Mouse (Mus musculus): ENCODE data around the gene Unc93a2. TPM values are rescaled to one million over a fixed set of nuclear protein-coding genes. Genes with fewer than 3 reads are reported as not detected.
"Not testable (repeated sequence)": the region's sequence is repeated elsewhere in the genome, so short reads cannot be mapped to it uniquely, and the experiment has no call there.

Unc93a2 gene
- polyA plus RNA-seq, 1 experiment from 2014 or later: not detected

GRCm38 (mm10) chr17:7377907-7378306 is 7.4 kb downstream of the Unc93a2 start:
- not testable (repeated sequence) for H3K27ac ChIP-seq (ENCODE audit: low read length); H3K9me3 ChIP-seq (ENCODE audit: control insufficient read depth, low read length); H3K9ac ChIP-seq (replicated peaks; ENCODE audit: low read depth, low read length); H3K36me3 ChIP-seq (ENCODE audit: control insufficient read depth, insufficient read depth); H3K4me2 ChIP-seq (ENCODE audit: low read length); H3K4me3 ChIP-seq (replicated peaks; ENCODE audit: low read length); ATAC-seq; H3K4me1 ChIP-seq (replicated peaks; ENCODE audit: control insufficient read depth, insufficient read depth, low read length); H3K27me3 ChIP-seq (replicated peaks; ENCODE audit: control insufficient read depth, insufficient read depth, low read length)
- WGBS: 15% methylated on average over 2 of the region's 3 CpGs

GRCm38 (mm10) chr17:7376951-7377700 is 8.1 kb downstream of the Unc93a2 start:
- WGBS: 100% methylated on average over 1 of the region's 3 CpGs
- not testable (repeated sequence) for H3K4me2 ChIP-seq (ENCODE audit: low read length); H3K27me3 ChIP-seq (replicated peaks; ENCODE audit: control insufficient read depth, insufficient read depth, low read length); H3K36me3 ChIP-seq (ENCODE audit: control insufficient read depth, insufficient read depth); H3K4me3 ChIP-seq (replicated peaks; ENCODE audit: low read length); ATAC-seq; H3K9ac ChIP-seq (replicated peaks; ENCODE audit: low read depth, low read length); H3K27ac ChIP-seq (ENCODE audit: low read length); H3K9me3 ChIP-seq (ENCODE audit: control insufficient read depth, low read length); H3K4me1 ChIP-seq (replicated peaks; ENCODE audit: control insufficient read depth, insufficient read depth, low read length)

GRCm38 (mm10) chr17:7371879-7372278 is 13.4 kb downstream of the Unc93a2 start, which contains the start of gene Gm49630:
TSS of gene Gm49630 (minus strand) at chr17:7371979.
- ATAC-seq; H3K27ac ChIP-seq (ENCODE audit: low read length); H3K4me2 ChIP-seq (ENCODE audit: low read length); H3K4me3 ChIP-seq (replicated peaks; ENCODE audit: low read length); H3K36me3 ChIP-seq (ENCODE audit: control insufficient read depth, insufficient read depth); H3K9ac ChIP-seq (replicated peaks; ENCODE audit: low read depth, low read length); H3K4me1 ChIP-seq (replicated peaks; ENCODE audit: control insufficient read depth, insufficient read depth, low read length); H3K9me3 ChIP-seq (ENCODE audit: control insufficient read depth, low read length); H3K27me3 ChIP-seq (replicated peaks; ENCODE audit: control insufficient read depth, insufficient read depth, low read length): not testable (repeated sequence)
- WGBS: 93% methylated on average over 2 of the region's 5 CpGs

GRCm38 (mm10) chr17:7369401-7369800 is 15.9 kb downstream of the Unc93a2 start:
- ATAC-seq; H3K27ac ChIP-seq (ENCODE audit: low read length); H3K4me1 ChIP-seq (replicated peaks; ENCODE audit: control insufficient read depth, insufficient read depth, low read length); H3K4me3 ChIP-seq (replicated peaks; ENCODE audit: low read length); H3K27me3 ChIP-seq (replicated peaks; ENCODE audit: control insufficient read depth, insufficient read depth, low read length); H3K9ac ChIP-seq (replicated peaks; ENCODE audit: low read depth, low read length); H3K36me3 ChIP-seq (ENCODE audit: control insufficient read depth, insufficient read depth); H3K4me2 ChIP-seq (ENCODE audit: low read length); H3K9me3 ChIP-seq (ENCODE audit: control insufficient read depth, low read length): not testable (repeated sequence)
- WGBS: 70% methylated on average over 5 of the region's 6 CpGs

GRCm38 (mm10) chr17:7366676-7367374 is 18.4 kb downstream of the Unc93a2 start:
- WGBS: 10% methylated on average over 4 of the region's 7 CpGs
- H3K9me3 ChIP-seq (ENCODE audit: control insufficient read depth, low read length); H3K4me3 ChIP-seq (replicated peaks; ENCODE audit: low read length); H3K9ac ChIP-seq (replicated peaks; ENCODE audit: low read depth, low read length); H3K4me1 ChIP-seq (replicated peaks; ENCODE audit: control insufficient read depth, insufficient read depth, low read length); H3K27ac ChIP-seq (ENCODE audit: low read length); H3K36me3 ChIP-seq (ENCODE audit: control insufficient read depth, insufficient read depth); H3K4me2 ChIP-seq (ENCODE audit: low read length); H3K27me3 ChIP-seq (replicated peaks; ENCODE audit: control insufficient read depth, insufficient read depth, low read length): not testable (repeated sequence)
- ATAC-seq: peak; percentile 92

- H3K4me1 ChIP-seq (replicated peaks; ENCODE audit: control insufficient read depth, insufficient read depth, low read length); H3K4me3 ChIP-seq (replicated peaks; ENCODE audit: low read length); H3K9me3 ChIP-seq (ENCODE audit: control insufficient read depth, low read length); H3K9ac ChIP-seq (replicated peaks; ENCODE audit: low read depth, low read length); H3K27me3 ChIP-seq (replicated peaks; ENCODE audit: control insufficient read depth, insufficient read depth, low read length); H3K4me2 ChIP-seq (ENCODE audit: low read length); H3K36me3 ChIP-seq (ENCODE audit: control insufficient read depth, insufficient read depth): not testable (repeated sequence)
- ATAC-seq: peak; percentile 25
- H3K27ac ChIP-seq (ENCODE audit: low read length): peak overlapping the region; percentile 58; the same call in 1 of the 2 replicates
- WGBS: no CpG with 5 or more reads among the region's 1 CpGs
These were observed 19.0 kb downstream of the Unc93a2 start for GRCm38 (mm10) chr17:7366265-7366664.

GRCm38 (mm10) chr17:7365615-7366014 is 19.6 kb downstream of the Unc93a2 start:
- not testable (repeated sequence) for ATAC-seq; H3K4me2 ChIP-seq (ENCODE audit: low read length); H3K9me3 ChIP-seq (ENCODE audit: control insufficient read depth, low read length); H3K9ac ChIP-seq (replicated peaks; ENCODE audit: low read depth, low read length); H3K27me3 ChIP-seq (replicated peaks; ENCODE audit: control insufficient read depth, insufficient read depth, low read length); H3K4me1 ChIP-seq (replicated peaks; ENCODE audit: control insufficient read depth, insufficient read depth, low read length); H3K36me3 ChIP-seq (ENCODE audit: control insufficient read depth, insufficient read depth); H3K27ac ChIP-seq (ENCODE audit: low read length); H3K4me3 ChIP-seq (replicated peaks; ENCODE audit: low read length)
- no CpG with 5 or more reads among the region's 3 CpGs for WGBS

- not testable (repeated sequence) for H3K27me3 ChIP-seq (replicated peaks; ENCODE audit: control insufficient read depth, insufficient read depth, low read length); H3K4me2 ChIP-seq (ENCODE audit: low read length); H3K27ac ChIP-seq (ENCODE audit: low read length); H3K9me3 ChIP-seq (ENCODE audit: control insufficient read depth, low read length); H3K9ac ChIP-seq (replicated peaks; ENCODE audit: low read depth, low read length); H3K4me1 ChIP-seq (replicated peaks; ENCODE audit: control insufficient read depth, insufficient read depth, low read length); H3K36me3 ChIP-seq (ENCODE audit: control insufficient read depth, insufficient read depth); H3K4me3 ChIP-seq (replicated peaks; ENCODE audit: low read length)
- peak; percentile 65 for ATAC-seq
- 60% methylated on average over 9 of the region's 9 CpGs for WGBS
These were observed 24.4 kb downstream of the Unc93a2 start for GRCm38 (mm10) chr17:7360749-7361465.

- WGBS: 63% methylated on average over 4 of the region's 4 CpGs
- not testable (repeated sequence) for H3K4me1 ChIP-seq (replicated peaks; ENCODE audit: control insufficient read depth, insufficient read depth, low read length); ATAC-seq; H3K9ac ChIP-seq (replicated peaks; ENCODE audit: low read depth, low read length); H3K36me3 ChIP-seq (ENCODE audit: control insufficient read depth, insufficient read depth); H3K27me3 ChIP-seq (replicated peaks; ENCODE audit: control insufficient read depth, insufficient read depth, low read length); H3K9me3 ChIP-seq (ENCODE audit: control insufficient read depth, low read length); H3K27ac ChIP-seq (ENCODE audit: low read length); H3K4me2 ChIP-seq (ENCODE audit: low read length); H3K4me3 ChIP-seq (replicated peaks; ENCODE audit: low read length)
These were observed 25.5 kb downstream of the Unc93a2 start for GRCm38 (mm10) chr17:7359806-7360205.
